Mouse (Mus musculus): ENCODE measurements around the gene Cdh13.

The Cdh13 gene

DNA sequence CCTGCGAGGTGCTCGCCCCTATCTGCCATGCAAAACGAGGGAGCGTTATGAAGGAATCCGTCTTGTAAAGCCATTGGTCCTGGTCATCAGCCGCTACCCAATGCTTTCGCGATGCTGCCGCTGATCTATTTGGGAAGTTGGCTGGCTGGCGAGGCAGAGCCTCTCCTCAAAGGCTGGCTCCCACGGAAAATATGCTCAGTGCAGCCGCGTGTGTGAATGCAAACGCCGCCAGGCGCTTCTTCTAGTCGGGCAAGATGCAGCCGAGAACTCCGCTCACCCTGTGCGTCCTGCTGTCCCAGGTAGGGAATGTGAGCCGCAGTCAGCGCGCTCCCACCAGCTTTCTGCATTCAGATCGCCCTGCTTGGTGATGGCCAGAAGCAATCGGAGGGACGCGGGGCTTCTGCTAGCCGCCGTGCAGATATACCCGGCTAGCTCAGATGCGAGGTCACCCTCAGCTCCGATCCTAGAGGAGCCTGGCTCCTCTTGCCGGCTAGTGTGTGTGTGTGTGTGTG is at the start of gene Cdh13:
Gene Cdh13 (plus strand): TSS at position 134 of the 512 bp plus-strand sequence.
- DNase-seq = no peak

- DNase-seq = no peak
These were observed 47.9 kb upstream of the Cdh13 start for GRCm38 (mm10) chr8:118235626-118236025.

DNA sequence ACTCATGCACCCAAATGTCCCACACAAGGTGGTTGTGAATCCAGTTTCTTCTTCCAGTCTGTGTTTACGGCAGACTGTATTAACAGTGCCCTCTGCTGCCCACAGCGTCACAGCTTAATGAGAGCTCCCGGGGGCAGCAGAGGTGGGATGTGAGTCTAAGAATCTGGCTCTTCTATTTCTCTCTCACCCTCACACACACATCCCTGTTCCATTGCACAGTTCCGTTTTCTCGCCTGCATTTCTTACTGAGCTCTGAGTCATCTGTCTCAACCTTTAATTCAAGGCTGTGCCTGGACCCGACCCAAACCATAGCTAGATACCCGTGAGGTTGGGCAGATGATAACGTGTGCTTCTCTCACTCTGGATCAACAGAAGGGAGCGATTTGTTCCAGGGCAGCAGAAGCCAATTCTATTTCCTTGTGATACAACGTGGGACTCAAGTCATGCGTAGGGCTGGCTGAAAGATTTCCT is 46.3 kb upstream of the Cdh13 start:
- no peak for DNase-seq

DNA sequence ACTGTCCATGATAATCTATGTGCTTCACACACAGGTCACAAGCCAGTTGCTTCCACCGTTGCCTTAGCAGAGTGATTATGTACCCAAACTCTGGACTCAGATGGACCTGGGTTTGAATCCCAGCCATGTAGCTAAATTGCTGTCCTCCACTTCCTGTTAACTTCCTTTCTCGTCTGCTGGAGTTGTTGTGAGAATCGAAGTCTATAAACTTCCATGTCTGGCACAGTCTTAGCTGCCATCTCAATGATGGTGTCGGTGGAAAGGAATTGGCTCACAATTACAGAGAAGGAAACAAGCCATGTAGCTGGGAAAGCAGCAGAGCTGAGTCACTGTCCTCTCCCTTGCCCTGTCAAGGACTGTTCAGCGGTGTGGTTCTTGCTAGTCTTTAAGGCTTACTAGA is 45.4 kb upstream of the Cdh13 start:
- DNase-seq = no peak

DNA sequence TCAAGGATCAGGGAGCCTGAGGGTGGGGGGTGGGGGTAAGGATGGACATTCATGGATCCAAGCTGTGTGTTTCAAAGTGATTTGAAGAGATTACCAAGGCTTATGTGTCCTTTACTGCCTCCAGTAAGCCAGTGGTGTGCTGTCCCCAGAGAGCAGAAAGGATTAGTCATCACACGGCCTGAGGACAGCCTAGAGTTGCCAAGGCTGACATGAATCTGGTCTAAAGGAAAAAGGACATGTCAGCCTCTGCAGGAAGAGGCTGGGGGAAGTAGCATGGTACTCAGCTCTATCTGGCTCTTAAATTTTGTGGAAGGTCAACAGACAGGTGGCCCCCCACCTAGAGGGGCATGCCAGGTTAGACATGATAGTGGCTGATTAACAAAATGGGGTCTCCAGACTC is 44.3 kb upstream of the Cdh13 start:
- no peak for DNase-seq

GRCm38 (mm10) chr8:118249319-118249718 is 34.2 kb upstream of the Cdh13 start:
- no peak for DNase-seq

DNA sequence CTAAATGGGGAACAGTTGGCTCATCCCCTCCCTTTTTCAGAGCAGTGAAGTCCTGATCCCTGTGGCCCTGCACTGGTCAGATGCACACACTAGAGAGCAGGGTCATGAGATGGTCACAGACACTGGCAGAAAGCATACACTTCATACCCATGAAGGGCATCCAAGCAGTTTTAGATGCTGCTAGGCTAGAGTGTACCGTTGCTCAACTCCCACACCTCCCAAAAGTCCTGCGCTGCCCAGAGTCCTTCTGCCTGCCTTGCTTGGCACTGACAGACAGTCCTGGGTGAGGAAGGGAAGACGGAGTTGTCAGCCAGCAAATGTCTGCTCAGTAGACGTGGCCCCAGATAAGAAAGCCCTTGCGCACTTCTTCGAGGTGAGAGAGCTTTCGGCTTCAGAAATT is 33.6 kb upstream of the Cdh13 start:
- no peak for DNase-seq

GRCm38 (mm10) chr8:118263117-118263516 is 20.4 kb upstream of the Cdh13 start:
- DNase-seq = no peak

DNA sequence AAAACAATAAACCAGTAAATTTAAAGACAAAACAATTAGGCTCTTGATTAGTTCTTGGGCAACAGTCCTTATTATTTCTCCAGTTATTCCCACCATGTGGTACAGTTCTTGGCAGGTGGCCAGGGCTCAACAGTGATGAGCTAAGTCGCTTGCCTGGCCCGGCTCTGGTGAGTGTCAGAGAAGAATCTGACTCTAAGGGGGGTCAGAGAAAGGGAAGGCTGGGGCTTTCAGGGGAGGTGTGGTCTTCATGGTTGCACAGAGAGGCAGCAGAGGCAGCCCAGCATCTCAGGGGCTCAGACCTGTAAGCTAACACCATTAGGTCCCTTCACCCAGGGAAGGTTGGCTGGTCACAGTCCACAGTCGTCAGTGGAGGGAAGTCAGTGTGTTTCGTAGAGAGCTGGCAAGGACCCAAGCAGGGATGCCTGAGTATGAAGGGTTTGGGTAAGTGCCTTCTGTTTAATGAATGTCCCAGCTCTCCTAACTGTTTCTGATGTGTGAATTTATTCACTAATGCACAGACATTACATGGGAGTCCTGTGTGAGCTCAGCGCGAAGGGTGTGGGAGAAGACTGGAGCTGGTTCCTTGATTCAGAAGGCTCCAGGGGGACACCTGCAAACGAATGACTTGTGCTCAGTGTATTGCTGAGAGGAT is 12.7 kb upstream of the Cdh13 start:
- no peak for DNase-seq

DNA sequence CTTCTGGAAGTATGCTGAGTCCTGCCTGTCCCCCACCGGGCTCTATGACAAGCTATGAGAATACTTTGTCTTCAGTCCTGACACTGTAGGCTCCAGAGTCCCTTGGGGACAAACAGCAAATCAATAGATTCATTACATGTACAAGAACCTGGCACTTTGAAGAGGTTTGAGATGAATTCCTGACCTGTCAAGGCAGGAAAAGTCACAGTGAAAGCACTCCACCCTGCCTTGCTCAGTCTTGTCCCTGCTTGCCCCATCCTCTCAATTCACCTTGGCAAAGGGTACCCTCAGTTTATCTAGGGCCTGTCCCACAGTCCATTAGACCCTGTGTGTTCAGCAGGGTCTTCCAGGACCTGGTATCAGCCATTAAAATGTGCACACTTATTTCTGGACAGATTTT is 11.0 kb upstream of the Cdh13 start:
- no peak for DNase-seq

DNA sequence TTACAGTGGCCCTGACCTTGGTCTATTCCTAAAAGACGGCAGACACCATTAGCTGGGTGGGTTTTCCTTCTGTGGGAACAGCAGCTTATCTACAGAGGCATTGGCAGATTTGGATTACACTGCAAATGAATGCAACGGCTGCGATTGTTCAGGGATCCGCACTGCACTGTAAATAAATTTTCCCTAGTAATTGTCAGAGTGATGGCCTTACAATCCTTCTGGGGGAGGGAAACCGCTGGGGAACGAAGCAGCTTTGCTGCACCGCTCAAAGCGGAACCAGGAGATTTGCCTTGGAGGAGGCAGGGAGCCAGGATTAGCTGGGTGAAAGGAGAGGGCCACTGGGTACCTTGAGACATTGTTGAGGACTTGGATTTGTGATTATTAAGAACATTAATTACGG is 9.3 kb upstream of the Cdh13 start:
- no peak for DNase-seq

GRCm38 (mm10) chr8:118274688-118275087 is 8.8 kb upstream of the Cdh13 start:
- DNase-seq = peak; percentile 12

DNA sequence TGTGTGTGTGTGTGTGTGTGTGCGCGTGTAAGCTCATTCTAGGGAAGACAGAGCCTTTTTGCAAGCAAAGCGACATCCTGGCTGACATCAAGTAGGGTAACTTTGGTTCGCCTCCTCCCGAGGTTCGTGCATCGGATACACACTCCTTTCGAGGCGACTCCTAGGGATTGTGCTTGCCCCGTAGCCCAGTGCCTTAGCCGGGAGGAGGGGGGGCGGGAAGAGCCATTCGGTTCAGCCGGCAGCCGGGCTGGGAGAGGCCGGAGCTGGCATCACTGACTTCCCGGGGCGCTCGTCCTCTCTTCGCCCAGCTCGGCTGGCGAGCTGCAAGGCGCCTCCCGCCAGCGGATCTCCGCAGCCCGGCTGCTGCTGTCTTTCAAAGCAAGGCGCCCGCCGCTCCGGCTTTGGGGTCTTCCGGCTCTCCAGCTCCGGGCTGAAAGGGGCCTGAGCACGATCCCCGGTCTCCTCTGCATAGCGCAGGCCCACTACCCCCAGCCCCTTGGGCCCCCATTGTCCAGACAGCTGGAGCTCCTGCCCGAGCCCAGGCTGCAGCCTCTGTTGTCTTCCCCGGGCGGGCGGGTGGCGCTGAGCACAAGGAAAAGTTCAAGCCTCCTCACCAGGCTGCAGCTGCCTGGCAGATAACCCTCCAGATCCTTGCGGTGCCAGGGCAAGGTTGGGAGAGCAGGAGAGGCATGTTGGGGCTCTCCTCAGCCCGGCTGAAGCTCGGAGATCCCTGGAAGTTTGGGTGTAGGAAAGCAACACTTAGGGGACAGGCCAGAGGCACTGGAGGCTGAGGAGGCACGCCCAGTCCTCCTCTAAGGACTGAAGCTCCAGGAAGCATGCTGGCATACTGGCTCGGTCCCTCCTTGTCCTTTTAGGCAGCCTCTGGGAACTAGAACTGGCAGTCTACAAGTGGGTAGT is 838 bp downstream of the Cdh13 start:
- DNase-seq = no peak

DNA sequence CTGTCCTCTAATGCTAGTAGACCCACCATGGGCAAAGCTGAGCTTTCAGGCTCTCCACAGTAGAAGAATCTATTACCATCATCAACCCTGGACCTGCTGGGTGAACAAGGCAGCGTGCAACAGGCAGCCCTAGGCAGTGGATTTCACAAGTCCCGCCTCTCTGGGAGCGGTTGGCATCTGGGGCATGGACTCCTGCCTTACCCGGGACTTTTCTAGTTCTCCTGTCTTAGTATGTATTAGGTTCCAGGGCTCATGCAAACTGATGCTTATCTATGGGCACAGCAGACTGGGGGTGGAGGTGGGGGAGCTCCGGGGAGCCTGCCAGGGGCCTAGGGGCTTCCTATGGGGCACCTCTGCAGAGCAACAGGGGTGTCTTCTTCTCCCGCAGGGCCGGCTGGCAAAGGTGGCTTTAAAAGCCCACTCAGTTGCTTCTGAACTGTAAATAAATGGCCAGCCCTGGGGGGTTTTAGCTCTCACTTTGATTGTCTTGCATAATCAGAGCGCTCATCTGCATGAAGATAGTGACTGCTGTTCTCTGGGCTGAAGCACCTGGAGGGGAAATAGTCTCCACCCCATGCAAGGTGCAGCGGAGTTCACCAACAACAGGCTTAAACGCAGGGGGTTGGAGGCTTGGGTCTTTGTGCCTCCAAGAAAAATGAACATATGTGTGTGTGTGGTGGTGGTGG is 2.2 kb downstream of the Cdh13 start:
- no peak for DNase-seq

DNA sequence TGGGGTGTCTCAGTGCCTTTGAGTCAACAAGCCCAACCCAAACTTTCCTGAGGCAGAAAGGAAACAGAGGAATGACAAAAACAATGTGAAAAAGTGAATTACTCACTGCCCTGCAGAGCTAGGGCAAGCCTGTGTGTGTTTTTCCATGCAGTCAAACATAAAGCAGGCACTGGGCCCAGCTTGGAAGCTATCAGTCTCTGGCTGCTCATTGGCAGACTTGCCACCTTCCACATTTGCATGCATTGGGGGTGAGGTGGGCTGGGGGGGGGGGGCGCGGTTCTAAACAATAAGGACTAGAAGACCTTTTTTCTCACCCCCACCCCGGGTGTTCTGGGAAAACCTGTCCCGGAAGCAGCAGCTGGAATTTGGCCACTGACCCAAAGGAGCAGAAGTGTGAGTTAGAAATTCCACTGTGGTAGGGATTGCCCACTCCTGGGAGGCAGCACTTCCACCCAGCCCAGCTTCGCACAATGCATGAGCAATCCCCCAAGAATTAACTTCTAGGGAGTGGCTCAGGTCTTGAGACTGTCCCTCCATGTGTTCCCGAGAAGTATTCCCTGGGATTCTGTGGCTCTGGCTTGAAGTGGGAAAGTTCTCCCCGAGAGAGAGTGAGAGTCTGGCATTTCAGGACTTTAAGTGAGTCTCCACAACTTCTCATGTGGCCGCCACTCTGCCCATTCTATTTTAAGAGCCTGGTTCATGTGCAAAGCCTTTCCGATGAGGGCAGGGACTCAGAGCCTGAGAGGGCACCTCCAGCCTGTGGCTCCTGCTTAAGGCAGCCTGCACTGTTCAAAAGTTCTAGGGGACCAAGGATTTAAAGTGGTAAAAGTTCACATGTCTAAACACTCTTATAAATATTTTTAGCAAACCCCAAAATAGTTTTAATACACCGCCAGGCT is 3.0 kb downstream of the Cdh13 start:
- no peak for DNase-seq

DNA sequence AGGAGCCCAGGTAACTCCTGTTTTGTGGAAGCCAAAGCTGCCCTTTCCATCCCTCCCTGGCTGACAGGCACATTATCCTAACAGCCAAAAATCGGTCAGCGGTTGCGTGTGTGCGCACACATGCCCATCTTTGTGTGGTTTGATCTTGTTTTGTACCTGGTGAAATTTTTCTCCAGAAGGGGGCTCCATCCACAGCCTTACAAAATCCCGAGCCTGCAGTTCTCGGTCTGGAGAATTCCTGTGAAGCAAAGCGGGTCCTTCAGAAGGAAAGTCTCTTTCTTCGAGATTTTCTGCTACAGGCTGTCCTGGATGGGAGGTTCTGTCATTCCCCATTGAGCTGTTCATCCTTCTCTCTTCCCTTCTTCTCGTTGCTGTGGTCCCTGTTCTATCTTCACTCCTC is 4.0 kb downstream of the Cdh13 start:
- no peak for DNase-seq

DNA sequence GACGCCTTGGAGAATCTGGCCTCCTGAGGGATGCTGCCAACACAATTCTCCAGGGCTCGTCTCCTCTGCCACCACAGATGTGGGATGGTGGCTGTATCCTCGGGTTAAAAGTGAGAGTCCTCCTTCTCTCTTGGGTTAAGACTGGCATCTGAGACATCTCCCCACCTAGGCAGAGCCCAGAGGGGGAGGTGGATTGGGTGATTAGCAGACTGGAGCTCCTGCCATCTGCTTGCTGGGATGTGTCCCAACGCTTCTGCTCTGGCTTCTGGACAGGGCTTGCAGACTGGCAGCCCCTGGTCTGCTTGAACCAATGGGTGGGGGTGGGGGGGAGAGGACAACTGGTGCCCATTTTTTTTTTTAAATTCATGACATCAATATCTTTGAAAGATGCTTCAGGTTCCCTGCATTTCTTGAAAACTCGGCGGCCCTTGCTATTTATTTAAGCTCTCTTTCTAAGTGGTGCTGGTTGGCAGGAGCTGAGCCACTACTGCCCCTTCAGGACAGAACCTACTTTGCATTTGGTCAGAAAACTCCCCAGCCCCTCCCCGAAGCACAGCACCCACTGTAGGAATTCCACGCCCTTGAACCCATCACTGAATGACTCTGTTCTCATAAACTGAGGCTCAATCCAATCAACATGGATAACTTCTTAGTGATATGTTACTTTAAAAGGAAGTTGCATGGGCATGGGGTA is 4.9 kb downstream of the Cdh13 start:
- DNase-seq = no peak

DNA sequence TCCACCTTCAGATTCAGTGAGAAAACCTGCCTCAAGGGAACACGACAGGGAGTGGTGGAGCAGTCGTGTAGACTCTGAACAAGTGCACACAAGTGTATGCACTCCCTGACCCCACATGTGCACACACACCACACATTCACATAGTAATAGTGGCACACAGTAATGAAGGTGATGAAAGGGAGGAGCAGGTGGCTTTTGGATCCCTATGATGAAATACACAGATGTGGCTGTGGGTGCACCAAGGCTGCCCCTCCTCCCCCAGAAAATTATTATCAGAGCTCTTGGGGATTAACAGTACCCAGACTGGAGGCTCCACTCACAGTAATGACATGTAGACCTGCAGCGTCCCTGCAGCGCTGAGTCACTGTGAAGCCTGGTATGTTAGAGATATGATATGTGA is 5.6 kb downstream of the Cdh13 start:
- DNase-seq = no peak

DNA sequence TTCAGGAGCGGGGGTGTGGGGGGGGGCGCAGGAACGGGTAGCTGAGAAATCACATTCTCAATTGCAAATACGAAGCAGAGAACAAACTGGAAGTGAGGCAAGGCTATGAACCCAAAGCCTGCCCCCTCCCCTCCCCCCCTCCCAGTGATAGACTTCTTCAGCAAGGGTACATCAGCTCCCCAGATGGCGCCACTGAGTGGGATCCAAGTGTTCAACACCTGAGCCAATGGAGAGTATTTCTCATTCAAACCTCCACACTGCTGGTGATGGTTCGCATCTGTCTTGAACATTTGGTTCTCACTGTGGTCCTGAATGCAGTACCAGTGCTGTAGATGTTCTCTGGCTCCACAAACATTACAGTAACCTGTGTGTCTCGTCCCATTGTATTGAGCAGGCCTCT is 6.0 kb downstream of the Cdh13 start:
- no peak for DNase-seq

DNA sequence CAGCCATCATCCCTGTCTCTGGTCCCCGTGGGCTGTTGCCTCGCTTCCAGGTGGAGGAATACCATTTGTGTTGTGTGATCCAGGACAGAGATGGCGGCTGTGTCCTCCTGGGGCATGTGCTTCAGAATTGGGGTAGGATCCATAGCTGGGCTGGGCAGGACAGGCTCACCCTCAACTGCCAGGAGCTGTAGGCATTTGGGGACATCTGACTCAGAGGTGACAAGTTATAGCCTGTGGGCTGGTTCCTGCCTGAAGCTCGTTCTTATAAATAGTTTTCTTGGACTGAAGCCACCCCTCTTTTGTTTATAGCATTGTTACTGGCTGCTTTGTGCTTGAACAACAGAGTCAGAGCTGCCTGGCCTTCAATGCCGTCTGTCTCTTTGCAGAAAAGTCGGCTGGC is 6.7 kb downstream of the Cdh13 start:
- no peak for DNase-seq

- no peak for DNase-seq
These were observed 12.9 kb downstream of the Cdh13 start for GRCm38 (mm10) chr8:118296477-118296876.

DNA sequence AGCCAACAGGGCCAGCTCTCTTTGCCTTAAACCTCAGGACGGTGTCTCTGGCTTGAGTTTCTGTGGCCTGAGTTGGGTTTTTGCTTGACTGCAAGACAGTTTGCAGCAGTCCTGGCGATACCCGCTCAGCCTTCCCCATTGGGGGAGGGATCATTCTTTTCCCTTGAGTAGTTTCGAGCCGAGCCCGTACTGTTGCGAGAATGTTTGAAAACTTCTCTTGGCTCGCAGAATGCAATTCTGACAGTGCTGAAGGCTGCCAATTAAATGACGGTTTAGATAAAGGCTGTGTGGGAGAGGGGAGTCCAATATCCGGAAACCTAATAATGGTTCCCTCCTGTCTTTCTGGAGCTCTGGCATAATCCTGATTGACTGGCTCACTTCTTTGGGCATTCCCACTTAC is 23.4 kb downstream of the Cdh13 start:
- DNase-seq = no peak

Measured in kidney, adult 11 months (tissue).